Mouse (Mus musculus): ENCODE data around the gene Usp20. TPM values are rescaled to one million over a fixed set of nuclear protein-coding genes. Genes with fewer than 3 reads are reported as not detected.

Usp20 gene
- polyA plus RNA-seq, 1 experiment from 2014 or later: 15.7 TPM

DNA sequence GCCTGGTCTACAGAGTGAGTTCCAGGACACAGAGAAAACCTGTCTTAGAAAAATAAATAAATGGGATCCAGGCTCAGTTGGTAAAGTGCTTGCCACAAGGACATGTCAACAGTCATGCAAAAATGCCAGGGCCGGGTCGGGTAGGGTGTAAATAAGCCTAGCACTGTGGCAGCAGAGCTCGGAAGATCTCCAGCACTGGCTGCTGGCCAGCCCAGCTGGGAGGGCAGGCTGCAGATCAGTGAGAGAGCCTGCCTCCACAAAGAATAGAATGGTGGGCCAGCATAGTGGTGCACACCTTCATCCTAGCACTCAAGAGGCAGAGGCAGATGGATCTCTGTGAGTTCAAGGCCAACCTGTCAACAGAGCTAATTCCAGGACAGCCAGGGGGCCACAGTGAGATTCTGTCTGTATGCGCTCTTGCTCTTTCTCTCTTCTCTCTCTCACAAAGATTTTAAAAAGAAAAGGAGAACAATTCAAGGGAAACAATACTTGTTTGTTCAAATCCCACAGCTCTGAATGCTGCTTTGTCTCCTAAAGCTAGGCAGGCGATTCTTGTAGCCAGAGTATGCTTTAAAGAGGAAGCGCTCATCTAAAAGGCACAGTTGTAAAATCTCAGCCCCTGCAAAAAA lies 75.6 kb downstream of the Usp20 start:
- Histone ChIP-seq H3K9me3 (no peaks in the 10 kb centered on the region), H3K4me1 (no peaks in the 10 kb centered on the region), H3K4me3 (no peak overlapping the region), H3K27me3 (ENCODE audit: insufficient read depth, poor library complexity, severe bottlenecking) (no peaks in the 10 kb centered on the region), H3K27ac (no peak overlapping the region), H3K36me3 (peaks cover 76% of the 10 kb centered on the region)
- DNase-seq (ENCODE audit: low spot score): no peak
- 84% methylated on average over 6 of the region's 6 CpGs for WGBS

DNA sequence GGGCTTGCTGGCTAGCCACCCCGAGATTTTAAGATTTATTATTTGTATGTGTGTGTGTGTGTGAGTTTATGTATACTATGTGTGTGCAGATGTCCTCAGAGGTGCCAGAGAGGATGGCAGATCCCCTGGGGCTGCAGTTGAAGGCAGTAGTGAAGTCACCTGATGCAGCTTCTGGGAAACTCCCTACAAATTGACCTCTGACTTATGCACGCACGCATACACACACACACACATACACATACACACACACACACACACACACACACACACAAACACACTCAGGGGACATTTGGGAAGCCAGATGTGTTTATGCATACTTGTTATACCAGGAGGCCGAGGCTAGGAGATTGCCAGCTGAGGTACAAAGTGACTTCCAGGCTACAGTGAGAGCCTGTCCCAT lies 76.4 kb downstream of the Usp20 start:
- no peak overlapping the region for H3K4me3 ChIP-seq
- WGBS: 91% methylated on average over 4 of the region's 4 CpGs
- H3K4me1 ChIP-seq: no peaks in the 10 kb centered on the region
- H3K9me3 ChIP-seq: no peaks in the 10 kb centered on the region
- no peak for DNase-seq (ENCODE audit: low spot score)
- H3K27me3 ChIP-seq (ENCODE audit: insufficient read depth, poor library complexity, severe bottlenecking): no peaks in the 10 kb centered on the region
- no peak overlapping the region for H3K27ac ChIP-seq
- H3K36me3 ChIP-seq: peaks cover 70% of the 10 kb centered on the region

DNA sequence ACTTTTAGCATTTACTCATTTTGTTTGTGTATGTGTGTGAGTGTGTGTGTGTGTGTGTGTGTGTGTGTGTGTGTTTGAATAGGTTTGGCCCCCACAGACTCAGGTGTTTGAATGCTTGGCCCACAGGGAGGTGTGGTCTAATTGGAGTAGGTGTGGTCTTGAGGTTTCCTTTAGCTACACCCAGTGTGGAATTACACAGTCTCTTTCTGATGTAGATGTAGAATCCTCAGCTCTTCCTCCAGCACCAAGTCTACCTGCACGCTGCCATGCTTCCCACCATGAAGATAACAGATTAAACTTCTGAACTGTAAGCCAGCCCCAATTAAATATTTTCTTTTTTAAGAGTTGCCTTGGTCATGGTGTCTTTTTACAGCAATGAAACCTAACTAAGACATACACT lies 78.2 kb downstream of the Usp20 start:
- Histone ChIP-seq H3K27ac (no peak overlapping the region), H3K9me3 (no peaks in the 10 kb centered on the region), H3K27me3 (ENCODE audit: insufficient read depth, poor library complexity, severe bottlenecking) (no peaks in the 10 kb centered on the region), H3K4me3 (no peak overlapping the region), H3K4me1 (no peaks in the 10 kb centered on the region), H3K36me3 (peaks cover 62% of the 10 kb centered on the region)
- DNase-seq (ENCODE audit: low spot score): no peak
- 89% methylated on average over 1 of the region's 1 CpGs for WGBS

DNA sequence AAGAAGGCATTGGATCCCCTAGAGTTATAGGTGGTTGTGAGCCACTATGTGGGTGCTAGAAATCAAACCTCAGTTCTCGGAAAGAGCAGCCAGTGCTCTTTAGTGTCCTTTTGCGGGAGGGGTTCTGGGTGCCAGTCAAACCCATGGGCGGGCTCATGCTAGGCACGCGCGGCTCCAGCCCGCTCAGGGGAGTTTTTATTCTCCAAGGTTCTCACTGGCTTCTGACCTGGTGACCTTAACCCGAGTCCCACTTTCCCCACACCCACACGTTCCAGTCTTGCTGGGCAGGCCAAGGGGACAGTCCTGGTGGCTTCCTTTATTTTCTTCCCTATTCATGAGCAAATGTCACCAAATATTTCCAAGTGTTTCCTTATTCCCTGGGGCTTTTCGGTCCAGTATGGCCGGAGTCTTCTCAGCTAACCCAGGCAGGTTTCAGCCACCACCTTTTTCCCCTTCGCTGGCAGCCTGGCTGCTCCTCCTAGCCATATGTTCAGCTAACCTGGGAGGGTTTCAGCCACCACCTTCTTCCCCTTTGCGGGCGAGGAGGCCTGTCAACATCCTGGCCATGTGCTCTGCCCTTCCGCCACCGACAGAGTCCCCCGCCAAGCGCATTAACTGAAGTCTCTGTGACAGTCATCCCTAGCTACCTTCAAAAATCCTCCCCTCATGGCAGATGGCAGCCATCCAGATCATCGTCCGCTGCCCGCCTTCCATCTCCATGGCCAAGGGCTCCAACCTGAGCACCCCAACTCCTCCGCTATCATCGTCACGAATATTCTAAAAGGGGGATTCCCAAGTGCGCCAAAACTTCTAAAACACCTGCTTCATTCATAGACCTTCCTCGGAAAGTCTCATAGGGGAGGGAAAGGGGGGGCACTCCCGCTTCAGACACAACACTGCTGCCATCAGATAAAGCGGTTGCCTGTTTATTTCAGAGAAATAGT lies 79.0 kb downstream of the Usp20 start:
- Histone ChIP-seq H3K27me3 (ENCODE audit: insufficient read depth, poor library complexity, severe bottlenecking) (no peaks in the 10 kb centered on the region), H3K4me3 (no peak overlapping the region), H3K27ac (no peak overlapping the region), H3K4me1 (no peaks in the 10 kb centered on the region), H3K9me3 (no peaks in the 10 kb centered on the region), H3K36me3 (peaks cover 58% of the 10 kb centered on the region)
- 83% methylated on average over 28 of the region's 28 CpGs for WGBS
- DNase-seq (ENCODE audit: low spot score): no peak

DNA sequence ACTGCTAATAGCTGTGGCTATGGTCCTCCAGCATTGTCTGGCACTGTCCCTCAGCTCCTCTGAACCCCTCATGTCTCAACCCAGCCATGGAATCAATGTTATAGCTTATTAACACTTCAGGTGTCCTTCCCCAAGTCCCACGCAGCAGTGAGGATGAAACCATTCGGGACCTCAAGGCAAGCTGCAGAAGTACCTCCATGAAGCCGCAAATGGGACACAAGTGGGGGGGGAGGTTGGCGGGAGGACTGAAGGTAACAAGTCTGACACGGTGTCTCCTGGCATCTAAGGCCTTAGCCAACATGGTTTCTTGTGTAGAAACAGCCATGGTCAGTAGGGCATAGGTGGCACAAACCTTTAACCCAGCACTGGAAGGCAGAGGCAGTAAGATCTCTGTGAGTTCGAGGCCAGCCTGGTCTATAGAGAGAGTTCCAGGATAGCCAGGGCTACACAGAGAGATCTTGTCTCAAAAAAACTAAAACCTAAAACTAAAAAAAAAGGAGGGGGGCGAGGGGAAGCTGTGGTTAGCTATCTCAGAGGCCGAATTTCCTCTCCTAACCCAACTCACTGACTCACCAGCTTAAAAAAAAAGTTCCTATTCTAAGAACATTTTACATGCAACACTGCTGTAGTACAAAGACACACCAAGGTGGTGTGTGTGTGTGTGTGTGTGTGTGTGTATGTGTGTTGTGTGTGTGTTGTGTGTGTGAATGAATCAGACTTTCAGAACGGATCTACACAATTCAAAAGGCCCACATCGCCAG lies 80.0 kb downstream of the Usp20 start:
- Histone ChIP-seq H3K36me3 (peaks cover 48% of the 10 kb centered on the region), H3K27me3 (ENCODE audit: insufficient read depth, poor library complexity, severe bottlenecking) (no peaks in the 10 kb centered on the region), H3K4me3 (no peak overlapping the region), H3K4me1 (peaks cover 5% of the 10 kb centered on the region; the same call in 1 of the 2 replicates), H3K9me3 (no peaks in the 10 kb centered on the region), H3K27ac (peak overlapping the region; percentile 12; the same call in 1 of the 2 replicates)
- no peak for DNase-seq (ENCODE audit: low spot score)
- 83% methylated on average over 10 of the region's 10 CpGs for WGBS

DNA sequence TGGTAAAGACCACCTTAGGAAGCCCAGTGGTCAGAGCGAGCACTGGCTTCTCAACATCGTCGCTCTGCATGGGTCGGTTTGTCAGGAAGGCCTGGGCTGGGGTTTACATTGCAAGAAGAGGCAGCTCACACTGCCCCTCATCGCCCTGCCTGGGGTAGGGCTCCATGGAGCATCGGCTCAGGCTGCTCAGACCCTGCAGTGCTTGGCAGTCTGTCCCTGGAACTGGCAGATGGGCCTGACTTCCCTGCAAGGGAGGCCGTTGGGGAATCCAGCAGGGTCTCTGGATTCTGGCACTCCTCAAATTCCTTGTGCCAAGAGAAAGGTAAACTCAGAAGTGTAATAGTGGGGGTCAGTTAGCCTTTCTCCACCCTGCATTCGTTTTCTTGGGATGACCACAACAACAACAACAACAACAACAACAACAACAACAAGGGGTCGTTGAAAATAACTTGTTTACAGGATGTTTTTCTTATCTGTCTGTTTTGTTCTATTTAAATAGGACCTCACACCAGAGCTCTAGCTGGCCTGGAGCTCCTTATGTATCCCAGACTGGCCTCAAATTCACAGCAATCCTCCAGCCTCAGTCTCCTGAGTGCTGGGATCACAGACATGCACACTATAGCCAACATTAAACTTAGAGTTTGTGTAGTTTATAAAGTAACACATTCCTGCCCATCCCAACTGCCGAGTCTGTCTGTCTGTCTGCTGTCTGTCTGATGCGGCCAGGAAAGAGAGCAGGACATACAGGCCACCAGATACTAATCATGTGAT lies 84.1 kb downstream of the Usp20 start:
- peaks cover 24% of the 10 kb centered on the region for H3K4me1 ChIP-seq
- H3K9me3 ChIP-seq: no peaks in the 10 kb centered on the region
- no peaks in the 10 kb centered on the region for H3K27me3 ChIP-seq (ENCODE audit: insufficient read depth, poor library complexity, severe bottlenecking)
- 77% methylated on average over 11 of the region's 11 CpGs for WGBS
- no peak for DNase-seq (ENCODE audit: low spot score)
- H3K4me3 ChIP-seq: no peak overlapping the region
- no peak overlapping the region for H3K27ac ChIP-seq
- peaks cover 26% of the 10 kb centered on the region for H3K36me3 ChIP-seq

DNA sequence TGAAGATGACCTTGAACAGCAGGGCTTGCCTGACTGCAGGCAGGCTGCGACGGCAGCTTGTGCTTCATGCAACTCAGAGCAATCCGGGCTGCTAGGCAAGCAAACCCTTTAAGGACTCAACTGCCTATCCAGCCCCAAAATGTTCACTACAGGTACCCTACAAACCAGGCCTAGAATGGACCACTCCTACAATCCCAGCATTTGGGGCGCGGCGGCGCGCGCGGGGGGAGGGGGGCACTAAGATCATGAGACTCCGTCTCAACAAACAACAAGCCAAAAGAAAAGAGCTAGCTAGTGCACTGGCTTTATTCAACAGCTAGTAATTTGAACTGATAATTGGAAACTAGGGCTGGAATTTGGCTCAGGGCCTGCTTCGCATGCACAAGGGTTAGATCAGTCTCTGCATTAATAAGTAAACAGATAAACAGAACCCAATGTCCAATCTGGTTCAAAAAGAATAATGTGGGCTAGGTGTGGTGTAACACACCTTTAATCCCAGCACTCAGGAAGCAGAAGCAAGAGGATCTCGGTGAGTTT lies 85.0 kb downstream of the Usp20 start:
- H3K9me3 ChIP-seq: no peaks in the 10 kb centered on the region
- WGBS: 85% methylated on average over 13 of the region's 13 CpGs
- H3K27ac ChIP-seq: peak overlapping the region; percentile 18; the same call in 1 of the 2 replicates
- no peak overlapping the region for H3K4me3 ChIP-seq
- no peaks in the 10 kb centered on the region for H3K27me3 ChIP-seq (ENCODE audit: insufficient read depth, poor library complexity, severe bottlenecking)
- DNase-seq (ENCODE audit: low spot score): no peak
- H3K36me3 ChIP-seq: peaks cover 19% of the 10 kb centered on the region; the same call in 1 of the 2 replicates
- peaks cover 24% of the 10 kb centered on the region for H3K4me1 ChIP-seq

DNA sequence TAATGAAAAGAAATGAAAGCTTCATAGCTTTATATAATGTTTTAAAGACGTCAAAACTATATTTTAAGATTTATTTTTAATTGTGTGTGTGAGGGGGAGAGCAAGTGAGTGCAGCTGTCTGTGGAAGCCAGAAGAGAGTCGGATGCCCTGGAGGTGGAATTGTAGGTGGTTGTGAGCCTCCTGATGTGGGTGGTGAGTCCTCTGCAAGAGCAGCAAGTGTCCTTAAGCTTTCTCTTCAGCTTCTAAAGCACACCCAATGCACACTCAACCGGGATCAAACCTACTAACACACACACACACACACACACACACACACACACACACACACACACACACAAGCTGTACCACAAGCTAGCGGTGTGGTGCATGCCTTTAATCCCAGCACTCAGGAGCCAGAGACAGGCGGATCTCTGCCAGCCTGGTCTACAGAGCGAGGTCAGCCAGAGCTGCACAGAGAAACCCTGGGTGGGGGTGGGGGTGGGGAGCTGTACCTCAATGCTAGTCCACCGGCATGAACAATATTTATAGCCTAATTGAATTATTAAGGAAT lies 85.7 kb downstream of the Usp20 start:
- Histone ChIP-seq H3K27me3 (ENCODE audit: insufficient read depth, poor library complexity, severe bottlenecking) (no peaks in the 10 kb centered on the region), H3K4me3 (no peak overlapping the region), H3K9me3 (no peaks in the 10 kb centered on the region), H3K27ac (peak overlapping the region; percentile 59; the same call in 1 of the 2 replicates), H3K36me3 (peaks cover 26% of the 10 kb centered on the region), H3K4me1 (peaks cover 24% of the 10 kb centered on the region)
- WGBS: 67% methylated on average over 7 of the region's 7 CpGs
- DNase-seq (ENCODE audit: low spot score): no peak

DNA sequence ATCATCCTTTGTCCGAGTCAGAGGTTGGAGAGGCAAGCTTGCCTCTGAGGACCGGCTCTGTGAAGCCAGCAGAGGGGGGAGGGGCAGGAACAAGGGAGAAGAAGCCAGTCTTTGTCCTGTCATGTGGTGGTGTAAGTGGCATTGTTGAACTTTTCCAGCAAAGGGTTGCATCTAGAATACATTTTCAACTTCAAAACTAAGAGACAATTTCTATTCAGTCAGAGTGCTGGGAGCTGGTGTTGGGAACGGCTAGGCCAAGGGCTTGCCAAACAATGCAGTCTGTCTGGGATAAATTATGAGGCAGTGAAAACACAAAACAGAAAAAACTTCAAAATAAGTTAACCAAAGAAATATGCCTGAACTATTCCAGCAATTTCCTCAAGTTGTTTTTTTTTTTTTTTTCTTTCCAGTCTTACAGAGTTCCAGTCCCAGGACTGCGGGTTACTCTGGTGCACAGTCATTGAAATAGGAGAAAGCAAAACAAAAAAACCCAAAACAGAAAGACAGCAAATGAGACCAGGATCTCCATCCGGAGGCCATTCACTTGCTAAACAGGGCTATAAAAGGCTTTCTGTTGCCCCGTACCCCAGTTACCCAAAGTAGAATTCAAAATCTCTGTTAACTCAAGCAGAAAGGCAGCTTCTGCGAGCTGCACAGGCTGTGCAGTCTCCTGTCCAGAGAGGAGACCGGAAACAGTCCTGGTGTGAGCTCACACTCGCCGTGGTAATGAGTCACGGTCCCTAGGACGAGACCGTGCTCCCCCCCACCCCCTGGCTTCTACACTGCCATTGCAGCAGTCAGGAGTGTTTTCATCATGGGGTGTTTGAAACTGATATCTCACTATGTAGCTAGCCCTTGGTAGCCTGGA lies 86.4 kb downstream of the Usp20 start:
- H3K9me3 ChIP-seq: no peaks in the 10 kb centered on the region
- peak overlapping the region; percentile 59 for H3K27ac ChIP-seq
- peaks cover 31% of the 10 kb centered on the region for H3K36me3 ChIP-seq
- H3K4me3 ChIP-seq: no peak overlapping the region
- 50% methylated on average over 13 of the region's 13 CpGs for WGBS
- H3K27me3 ChIP-seq (ENCODE audit: insufficient read depth, poor library complexity, severe bottlenecking): no peaks in the 10 kb centered on the region
- peaks cover 24% of the 10 kb centered on the region for H3K4me1 ChIP-seq
- no peak for DNase-seq (ENCODE audit: low spot score)

DNA sequence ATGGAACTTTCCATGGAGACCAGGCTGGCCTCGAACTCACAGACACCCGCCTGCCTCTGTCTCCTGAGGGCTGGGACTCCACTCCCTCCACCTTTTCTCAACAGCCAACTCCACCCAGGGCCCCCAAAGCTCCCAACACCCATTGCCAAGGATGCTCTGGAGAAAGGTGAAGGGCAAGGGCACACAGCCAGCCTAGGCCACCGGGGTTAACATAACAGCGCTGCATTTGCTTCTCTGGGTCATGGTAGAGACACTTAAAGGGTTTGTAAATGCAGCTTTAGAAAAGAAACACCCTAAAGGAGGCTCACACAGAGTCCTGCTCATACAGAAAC lies 87.0 kb downstream of the Usp20 start:
- no peak for DNase-seq (ENCODE audit: low spot score)
- no peak overlapping the region for H3K4me3 ChIP-seq
- peaks cover 24% of the 10 kb centered on the region for H3K4me1 ChIP-seq
- H3K9me3 ChIP-seq: no peaks in the 10 kb centered on the region
- no peaks in the 10 kb centered on the region for H3K27me3 ChIP-seq (ENCODE audit: insufficient read depth, poor library complexity, severe bottlenecking)
- WGBS: 80% methylated on average over 4 of the region's 4 CpGs
- peak overlapping the region; percentile 59 for H3K27ac ChIP-seq
- peaks cover 31% of the 10 kb centered on the region for H3K36me3 ChIP-seq

DNA sequence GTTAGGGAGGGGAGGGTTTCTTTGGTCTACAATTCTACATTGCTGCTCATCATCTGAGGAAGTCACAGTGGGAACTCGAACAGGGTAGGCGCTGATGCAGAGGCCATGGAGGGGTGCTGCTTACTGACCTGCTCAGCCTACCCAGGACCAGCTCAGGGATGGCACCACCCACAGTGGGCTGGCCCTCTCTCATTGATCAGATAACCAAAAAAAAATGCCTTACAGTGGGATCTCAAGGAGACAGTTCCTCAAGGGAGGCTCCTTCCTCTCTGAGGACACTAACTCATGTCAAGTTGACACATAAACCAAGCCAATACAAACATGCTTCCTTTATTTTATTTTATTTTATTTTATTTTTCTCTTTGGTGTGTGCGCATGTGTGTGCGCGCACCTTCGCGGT lies 87.4 kb downstream of the Usp20 start:
- Histone ChIP-seq H3K4me3 (no peak overlapping the region), H3K36me3 (peaks cover 33% of the 10 kb centered on the region), H3K9me3 (no peaks in the 10 kb centered on the region), H3K27ac (no peak overlapping the region), H3K4me1 (peaks cover 24% of the 10 kb centered on the region), H3K27me3 (ENCODE audit: insufficient read depth, poor library complexity, severe bottlenecking) (no peaks in the 10 kb centered on the region)
- DNase-seq (ENCODE audit: low spot score): no peak
- WGBS: 92% methylated on average over 7 of the region's 7 CpGs

All from heart, embryonic 10.5 days (tissue).